Mouse (Mus musculus): ENCODE results near the gene Olfr1393. TPM values are rescaled to one million over a fixed set of nuclear protein-coding genes. Genes with fewer than 3 reads are reported as not detected.

The Olfr1393 gene
- polyA plus RNA-seq, 1 experiment = not detected

GRCm38 (mm10) chr11:49326726-49327125 lies 48.6 kb downstream of the Olfr1393 start:
- H3K4me3 ChIP-seq (ENCODE audit: insufficient read depth, low read depth, low read length) = no peak overlapping the region
- no peak overlapping the region for H3K27ac ChIP-seq (ENCODE audit: insufficient read depth, low read depth, low read length)
- H3K4me1 ChIP-seq (ENCODE audit: control insufficient read depth, insufficient read depth, low read length) = no peaks in the 10 kb centered on the region
- WGBS = 84% methylated on average over 3 of the region's 3 CpGs
- no peak for TF ChIP-seq CTCF (IDR thresholded peaks at IDR 0.05; ENCODE audit: insufficient read depth, low read depth, low read length)
- TF ChIP-seq POLR2A (IDR thresholded peaks at IDR 0.05; ENCODE audit: insufficient read depth, low read depth, low read length) = no peak

GRCm38 (mm10) chr11:49329686-49330085 lies 51.6 kb downstream of the Olfr1393 start:
- TF ChIP-seq CTCF (IDR thresholded peaks at IDR 0.05; ENCODE audit: insufficient read depth, low read depth, low read length) = no peak
- TF ChIP-seq POLR2A (IDR thresholded peaks at IDR 0.05; ENCODE audit: insufficient read depth, low read depth, low read length) = no peak
- Histone ChIP-seq H3K4me3 (ENCODE audit: insufficient read depth, low read depth, low read length) (no peak overlapping the region), H3K4me1 (ENCODE audit: control insufficient read depth, insufficient read depth, low read length) (no peaks in the 10 kb centered on the region), H3K27ac (ENCODE audit: insufficient read depth, low read depth, low read length) (no peak overlapping the region)
- WGBS = 62% methylated on average over 1 of the region's 1 CpGs

Other genes starting within 250 kb of the Olfr1393 start
- not detected in 2 replicates for gene 9930111J21Rik2, start 227.1 kb upstream of the Olfr1393 start, polyA plus RNA-seq (2012; ENCODE audit: insufficient read depth, insufficient read length, low replicate concordance, missing spikeins)
- not detected in 2 replicates for gene Tgtp2, start 214.1 kb upstream of the Olfr1393 start, polyA plus RNA-seq (2012; ENCODE audit: insufficient read depth, insufficient read length, low replicate concordance, missing spikeins)
- gene Ifi47, start 201.7 kb upstream of the Olfr1393 start, polyA plus RNA-seq (2012; ENCODE audit: insufficient read depth, insufficient read length, low replicate concordance, missing spikeins) = not detected in 2 replicates
- gene Olfr1396, start 163.4 kb upstream of the Olfr1393 start, polyA plus RNA-seq (2012; ENCODE audit: insufficient read depth, insufficient read length, low replicate concordance, missing spikeins) = not detected in 2 replicates
- gene Olfr1395, start 136.0 kb upstream of the Olfr1393 start, polyA plus RNA-seq (2012; ENCODE audit: insufficient read depth, insufficient read length, low replicate concordance, missing spikeins) = not detected in 2 replicates
- not detected in 2 replicates for gene Olfr1394, start 123.9 kb upstream of the Olfr1393 start, polyA plus RNA-seq (2012; ENCODE audit: insufficient read depth, insufficient read length, low replicate concordance, missing spikeins)
- gene Btnl9, start 91.1 kb upstream of the Olfr1393 start, polyA plus RNA-seq (2012; ENCODE audit: insufficient read depth, insufficient read length, low replicate concordance, missing spikeins) = not detected in 2 replicates
- gene Zfp62, start 75.0 kb upstream of the Olfr1393 start, polyA plus RNA-seq (2012; ENCODE audit: insufficient read depth, insufficient read length, low replicate concordance, missing spikeins) = not detected in 2 replicates
- 578 TPM in 1 of 2 replicates, not detected in the other for gene Mgat1, start 34.1 kb upstream of the Olfr1393 start, polyA plus RNA-seq (2012; ENCODE audit: insufficient read depth, insufficient read length, low replicate concordance, missing spikeins)
- not detected in 2 replicates for gene Olfr1392, start 7.0 kb downstream of the Olfr1393 start, polyA plus RNA-seq (2012; ENCODE audit: insufficient read depth, insufficient read length, low replicate concordance, missing spikeins)
- not detected in 2 replicates for gene Olfr10, start 26.4 kb downstream of the Olfr1393 start, polyA plus RNA-seq (2012; ENCODE audit: insufficient read depth, insufficient read length, low replicate concordance, missing spikeins)
- gene Olfr1391, start 44.4 kb downstream of the Olfr1393 start, polyA plus RNA-seq (2012; ENCODE audit: insufficient read depth, insufficient read length, low replicate concordance, missing spikeins) = not detected in 2 replicates
- not detected in 2 replicates for gene Olfr1390, start 56.9 kb downstream of the Olfr1393 start, polyA plus RNA-seq (2012; ENCODE audit: insufficient read depth, insufficient read length, low replicate concordance, missing spikeins)
- gene Olfr1389, start 144.8 kb downstream of the Olfr1393 start, polyA plus RNA-seq (2012; ENCODE audit: insufficient read depth, insufficient read length, low replicate concordance, missing spikeins) = not detected in 2 replicates
- not detected in 2 replicates for gene Olfr1388, start 158.3 kb downstream of the Olfr1393 start, polyA plus RNA-seq (2012; ENCODE audit: insufficient read depth, insufficient read length, low replicate concordance, missing spikeins)
- gene Olfr1387, start 177.0 kb downstream of the Olfr1393 start, polyA plus RNA-seq (2012; ENCODE audit: insufficient read depth, insufficient read length, low replicate concordance, missing spikeins) = not detected in 2 replicates
- not detected in 2 replicates for gene Olfr1386, start 186.7 kb downstream of the Olfr1393 start, polyA plus RNA-seq (2012; ENCODE audit: insufficient read depth, insufficient read length, low replicate concordance, missing spikeins)
- gene Olfr1385, start 210.8 kb downstream of the Olfr1393 start, polyA plus RNA-seq (2012; ENCODE audit: insufficient read depth, insufficient read length, low replicate concordance, missing spikeins) = not detected in 2 replicates
- not detected in 2 replicates for gene Olfr1384, start 228.4 kb downstream of the Olfr1393 start, polyA plus RNA-seq (2012; ENCODE audit: insufficient read depth, insufficient read length, low replicate concordance, missing spikeins)
- gene Olfr1383, start 241.3 kb downstream of the Olfr1393 start, polyA plus RNA-seq (2012; ENCODE audit: insufficient read depth, insufficient read length, low replicate concordance, missing spikeins) = not detected in 2 replicates
- gene Olfr1382, start 249.9 kb downstream of the Olfr1393 start, polyA plus RNA-seq (2012; ENCODE audit: insufficient read depth, insufficient read length, low replicate concordance, missing spikeins) = not detected in 2 replicates